Mouse (Mus musculus) myocyte (in vitro differentiated cells): ENCODE results near the gene Lat2. TPM values are rescaled to one million over a fixed set of nuclear protein-coding genes. Genes with fewer than 3 reads are reported as not detected.

Experiments used
- H3K27me3 ChIP-seq: one replicate; pipeline ENCODE4 v1.6.1; 2011; ENCODE audit not compliant: control insufficient read depth, insufficient read depth, insufficient read length
- H3K36me3 ChIP-seq: one replicate; pipeline ENCODE4 v1.6.1; 2011; ENCODE audit not compliant: control insufficient read depth, insufficient read depth
- H3K4me2 ChIP-seq: one replicate; pipeline ENCODE4 v1.6.1; 2011; ENCODE audit warnings: low read depth, control low read depth
- H3K4me3 ChIP-seq: one replicate; pipeline ENCODE4 v1.5.1; 2011; ENCODE audit warnings: mild to moderate bottlenecking, control low read depth, moderate library complexity
- H3K79me2 ChIP-seq: one replicate; pipeline ENCODE4 v1.6.1; 2011; ENCODE audit not compliant: control insufficient read depth, insufficient read depth
- H3ac ChIP-seq: one replicate; pipeline ENCODE4 v1.6.1; 2011; ENCODE audit not compliant: control insufficient read depth, insufficient read length
- CEBPB ChIP-seq: IDR thresholded peaks from 2 replicates; pipeline ENCODE4 v1.6.1; 2011; ENCODE audit warnings: mild to moderate bottlenecking, moderate library complexity; ENCODE audit not compliant: poor library complexity, insufficient read depth, severe bottlenecking
- E2F4 ChIP-seq: IDR thresholded peaks from one replicate; pipeline ENCODE4 v1.6.1; 2011; ENCODE audit warnings: mild to moderate bottlenecking, control low read depth, moderate library complexity; ENCODE audit not compliant: insufficient read depth
- MAX ChIP-seq: IDR thresholded peaks from one replicate; pipeline ENCODE4 v1.6.1; 2011; ENCODE audit warnings: low read depth, mild to moderate bottlenecking, control low read depth
- MYOD1 ChIP-seq, 3 experiments: IDR thresholded peaks; one replicate each; pipeline ENCODE4 v1.6.1; 2011; ENCODE audit warnings: control low read depth in 2 of 3, low read depth in 2 of 3, mild to moderate bottlenecking in 2 of 3, moderate library complexity in 1 of 3; ENCODE audit not compliant: insufficient read length in 2 of 3, control insufficient read depth in 1 of 3
- MYOG ChIP-seq, 3 experiments: IDR thresholded peaks; one replicate each; pipeline ENCODE4 v1.6.1; 2011; ENCODE audit warnings: control low read depth in 2 of 3, low read depth in 2 of 3, mild to moderate bottlenecking in 2 of 3; ENCODE audit not compliant: insufficient read length in 2 of 3, control insufficient read depth in 1 of 3, insufficient read depth in 1 of 3
- POLR2A ChIP-seq: IDR thresholded peaks from one replicate; pipeline ENCODE4 v1.6.1; 2011; ENCODE audit warnings: low read depth, mild to moderate bottlenecking, control low read depth, moderate library complexity; ENCODE audit not compliant: insufficient read length
- POLR2AphosphoS2 ChIP-seq: IDR thresholded peaks from one replicate; pipeline ENCODE4 v1.6.1; 2011; ENCODE audit warnings: low read depth, control low read depth; ENCODE audit not compliant: insufficient read length
- REST ChIP-seq: IDR thresholded peaks from one replicate; pipeline ENCODE4 v1.6.1; 2011; ENCODE audit warnings: mild to moderate bottlenecking, control low read depth, moderate library complexity; ENCODE audit not compliant: insufficient read depth, insufficient read length
- SRF ChIP-seq: IDR thresholded peaks from one replicate; pipeline ENCODE4 v1.6.1; 2011; ENCODE audit warnings: low read depth; ENCODE audit not compliant: control insufficient read depth, insufficient read length
- TCF12 ChIP-seq: IDR thresholded peaks from one replicate; pipeline ENCODE4 v1.6.1; 2011; ENCODE audit warnings: mild to moderate bottlenecking, control low read depth; ENCODE audit not compliant: poor library complexity, insufficient read depth, severe bottlenecking
- TCF3 ChIP-seq: IDR thresholded peaks from one replicate; pipeline ENCODE4 v1.6.1; 2011; ENCODE audit warnings: low read depth, control low read depth; ENCODE audit not compliant: insufficient read length
- USF1 ChIP-seq: IDR thresholded peaks from one replicate; pipeline ENCODE4 v1.6.1; 2011; ENCODE audit warnings: low read depth, mild to moderate bottlenecking, control low read depth, moderate library complexity
- polyA plus RNA-seq: library from polyadenylated mRNA; unstranded; fragments of >200 nt; fragmentation: generic; extraction: Trizol; gene quantifications from one replicate; pipeline ENCODE4 v1.2.1, GENCODE M21; 2012; ENCODE audit warnings: missing spikeins

Gene Lat2
- polyA plus RNA-seq, 1 experiment, result 0.59 TPM

- Histone ChIP-seq H3K36me3 (no peaks in the 10 kb centered on the region), H3K79me2 (no peaks in the 10 kb centered on the region), H3K4me3 (no peak overlapping the region), H3K4me2 (no peak overlapping the region), H3ac (no peak overlapping the region), H3K27me3 (no peaks in the 10 kb centered on the region)
- no peak for TF ChIP-seq MAX
- TF ChIP-seq CEBPB, result no peak
- no peak for TF ChIP-seq REST
- no peak for TF ChIP-seq POLR2A
- no peak for TF ChIP-seq MYOG (IDR thresholded peaks at IDR 0.05; ENCODE audit: control insufficient read depth in 1 of 3, insufficient read depth in 1 of 3, insufficient read length in 2 of 3, low read depth in 2 of 3)
- no peak for TF ChIP-seq POLR2AphosphoS2
- no peak for TF ChIP-seq E2F4
- no peak for TF ChIP-seq TCF12
- TF ChIP-seq MYOD1 (IDR thresholded peaks at IDR 0.05; ENCODE audit: control insufficient read depth in 1 of 3, insufficient read length in 2 of 3, low read depth in 2 of 3), result no peak
- TF ChIP-seq SRF, result no peak
Measured at GRCm38 (mm10) chr5:134568030-134568429, 46.8 kb downstream of the Lat2 start.

- Histone ChIP-seq H3K36me3 (no peaks in the 10 kb centered on the region), H3ac (no peak overlapping the region)
- TF ChIP-seq USF1, result no peak
- no peak for TF ChIP-seq POLR2AphosphoS2
- TF ChIP-seq REST, result no peak
- no peak for TF ChIP-seq POLR2A
- no peak for TF ChIP-seq CEBPB
- no peak for TF ChIP-seq E2F4
- TF ChIP-seq MYOG (IDR thresholded peaks at IDR 0.05; ENCODE audit: control insufficient read depth in 1 of 3, insufficient read depth in 1 of 3, insufficient read length in 2 of 3, low read depth in 2 of 3), result no peak
- no peak for TF ChIP-seq SRF
- no peak for TF ChIP-seq MYOD1 (IDR thresholded peaks at IDR 0.05; ENCODE audit: control insufficient read depth in 1 of 3, insufficient read length in 2 of 3, low read depth in 2 of 3)
- no peak for TF ChIP-seq TCF3
- TF ChIP-seq TCF12, result no peak
- no peak for TF ChIP-seq MAX
Measured at GRCm38 (mm10) chr5:134567445-134567844, 47.4 kb downstream of the Lat2 start.

DNA sequence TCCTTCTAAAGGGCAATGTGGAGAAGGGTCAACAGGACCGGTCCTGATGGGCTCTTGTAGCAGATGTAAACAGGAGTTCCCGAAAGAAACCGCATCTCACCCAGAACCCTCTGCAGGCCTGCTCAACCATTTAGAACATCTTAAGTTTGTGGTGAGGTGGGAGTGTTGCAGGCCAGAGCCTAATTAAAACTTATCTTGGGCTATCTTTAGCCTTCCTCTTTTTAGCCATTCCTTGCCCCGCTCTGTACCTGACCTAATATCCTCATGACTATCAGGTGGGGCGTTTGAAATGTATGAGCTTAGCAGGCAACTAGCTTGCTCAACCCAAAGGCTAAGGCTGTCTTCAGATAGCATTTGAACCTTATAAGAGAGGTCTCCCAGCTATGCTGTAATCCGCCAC lies 49.1 kb downstream of the Lat2 start:
- Histone ChIP-seq H3K79me2 (no peaks in the 10 kb centered on the region), H3ac (no peak overlapping the region), H3K4me3 (no peak overlapping the region), H3K4me2 (no peak overlapping the region), H3K36me3 (no peaks in the 10 kb centered on the region), H3K27me3 (no peaks in the 10 kb centered on the region)
- TF ChIP-seq TCF12, result no peak
- TF ChIP-seq E2F4, result no peak
- no peak for TF ChIP-seq POLR2AphosphoS2
- no peak for TF ChIP-seq USF1
- TF ChIP-seq POLR2A, result no peak
- no peak for TF ChIP-seq SRF
- no peak for TF ChIP-seq REST
- TF ChIP-seq MYOG (IDR thresholded peaks at IDR 0.05; ENCODE audit: control insufficient read depth in 1 of 3, insufficient read depth in 1 of 3, insufficient read length in 2 of 3, low read depth in 2 of 3), result no peak

More at GRCm38 (mm10) chr5:134567445-134567844, 47.4 kb downstream of the Lat2 start:
- Histone ChIP-seq H3K79me2 (no peaks in the 10 kb centered on the region), H3K27me3 (no peaks in the 10 kb centered on the region), H3K4me3 (no peak overlapping the region), H3K4me2 (no peak overlapping the region)

DNA sequence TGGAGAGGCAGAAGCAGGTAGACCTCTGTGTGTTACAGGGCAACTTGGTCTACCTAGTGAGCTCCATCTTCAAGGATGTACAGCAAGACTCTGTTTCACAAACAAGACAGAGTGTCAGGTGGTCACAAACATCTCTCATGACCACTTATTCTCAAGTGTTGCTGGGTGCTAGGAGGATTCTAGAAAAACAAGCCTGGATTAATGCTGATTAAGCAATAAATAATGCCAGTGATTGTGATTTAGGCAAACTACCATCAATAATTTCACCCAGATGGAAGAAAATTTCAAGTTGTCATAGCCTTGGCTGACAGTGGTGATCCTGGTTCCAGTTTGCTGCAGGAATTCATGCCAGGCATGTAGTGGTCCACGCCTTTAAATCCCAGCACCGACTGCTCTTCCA lies 50.6 kb downstream of the Lat2 start:
- no peaks in the 10 kb centered on the region for H3K27me3 ChIP-seq
- TF ChIP-seq MYOG (IDR thresholded peaks at IDR 0.05; ENCODE audit: control insufficient read depth in 1 of 3, insufficient read depth in 1 of 3, insufficient read length in 2 of 3, low read depth in 2 of 3), result no peak
- no peak for TF ChIP-seq USF1
- TF ChIP-seq CEBPB, result no peak
- TF ChIP-seq E2F4, result no peak
- TF ChIP-seq TCF3, result no peak
- no peak for TF ChIP-seq TCF12
- TF ChIP-seq POLR2AphosphoS2, result no peak
- TF ChIP-seq SRF, result no peak
- H3K36me3 ChIP-seq, result no peaks in the 10 kb centered on the region
- H3K4me3 ChIP-seq, result no peak overlapping the region
- H3K4me2 ChIP-seq, result no peak overlapping the region
- H3ac ChIP-seq, result no peak overlapping the region
- no peaks in the 10 kb centered on the region for H3K79me2 ChIP-seq

- Histone ChIP-seq H3K36me3 (no peaks in the 10 kb centered on the region), H3K79me2 (no peaks in the 10 kb centered on the region), H3K27me3 (no peaks in the 10 kb centered on the region), H3K4me2 (no peak overlapping the region), H3ac (no peak overlapping the region), H3K4me3 (no peak overlapping the region)
- no peak for TF ChIP-seq E2F4
- no peak for TF ChIP-seq POLR2AphosphoS2
- no peak for TF ChIP-seq USF1
- TF ChIP-seq CEBPB, result no peak
- no peak for TF ChIP-seq MYOD1 (IDR thresholded peaks at IDR 0.05; ENCODE audit: control insufficient read depth in 1 of 3, insufficient read length in 2 of 3, low read depth in 2 of 3)
- TF ChIP-seq SRF, result no peak
- TF ChIP-seq POLR2A, result no peak
- no peak for TF ChIP-seq MYOG (IDR thresholded peaks at IDR 0.05; ENCODE audit: control insufficient read depth in 1 of 3, insufficient read depth in 1 of 3, insufficient read length in 2 of 3, low read depth in 2 of 3)
- no peak for TF ChIP-seq REST
Measured at GRCm38 (mm10) chr5:134560450-134561171, 54.2 kb downstream of the Lat2 start.
